Mouse (Mus musculus): Measurements from ENCODE around the gene Oprl1.

Oprl1 gene

GRCm38 (mm10) chr2:181692304-181692703, 22.5 kb upstream of the Oprl1 start:
- DNase-seq (ENCODE audit: low read depth, low spot score): no peak

GRCm38 (mm10) chr2:181693339-181694280, 21.2 kb upstream of the Oprl1 start, which contains the start of gene Rgs19:
TSS of gene Rgs19 (minus strand) at chr2:181693977.
- no peak for DNase-seq (ENCODE audit: low read depth, low spot score)

DNA sequence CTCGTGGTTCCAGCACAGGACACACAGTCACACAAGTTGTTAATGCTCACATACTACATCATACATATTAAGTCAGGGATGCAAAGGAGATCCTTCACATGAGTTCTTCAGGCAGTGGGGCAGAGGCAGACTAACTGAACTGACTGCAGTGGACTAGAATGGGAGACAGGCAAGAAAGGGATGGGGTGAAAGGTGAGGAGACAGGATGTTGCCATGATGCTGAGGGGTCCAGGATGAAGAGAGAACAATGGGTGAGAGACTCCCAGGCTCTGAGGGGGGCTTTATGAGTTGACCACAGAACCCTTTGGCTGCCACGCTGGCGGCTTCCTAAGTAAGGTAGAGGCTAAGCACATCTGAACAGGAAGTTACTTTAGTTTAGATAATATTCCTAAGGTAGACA, 20.2 kb upstream of the Oprl1 start:
- DNase-seq (ENCODE audit: low read depth, low spot score): no peak

DNA sequence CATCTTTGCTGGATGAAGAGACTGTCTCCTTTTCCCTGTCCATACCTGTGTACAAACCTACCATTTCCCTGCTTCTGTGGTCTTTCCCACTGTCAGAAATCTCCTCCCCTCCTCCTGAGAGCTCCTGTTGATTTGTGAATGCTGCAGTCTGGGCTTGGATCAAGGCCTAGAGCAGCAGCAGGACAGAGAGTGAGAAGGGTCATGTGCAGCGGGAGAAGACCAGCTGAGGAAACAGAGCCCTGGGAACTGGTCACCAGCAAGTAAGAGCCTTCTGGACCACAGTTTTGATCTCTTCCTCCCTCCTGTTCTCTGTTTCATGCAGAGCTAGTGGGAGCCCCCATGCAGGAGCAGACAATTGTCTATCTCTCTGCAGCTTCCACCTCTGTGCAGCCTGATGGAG, 19.0 kb upstream of the Oprl1 start:
- no peak for DNase-seq (ENCODE audit: low read depth, low spot score)

DNA sequence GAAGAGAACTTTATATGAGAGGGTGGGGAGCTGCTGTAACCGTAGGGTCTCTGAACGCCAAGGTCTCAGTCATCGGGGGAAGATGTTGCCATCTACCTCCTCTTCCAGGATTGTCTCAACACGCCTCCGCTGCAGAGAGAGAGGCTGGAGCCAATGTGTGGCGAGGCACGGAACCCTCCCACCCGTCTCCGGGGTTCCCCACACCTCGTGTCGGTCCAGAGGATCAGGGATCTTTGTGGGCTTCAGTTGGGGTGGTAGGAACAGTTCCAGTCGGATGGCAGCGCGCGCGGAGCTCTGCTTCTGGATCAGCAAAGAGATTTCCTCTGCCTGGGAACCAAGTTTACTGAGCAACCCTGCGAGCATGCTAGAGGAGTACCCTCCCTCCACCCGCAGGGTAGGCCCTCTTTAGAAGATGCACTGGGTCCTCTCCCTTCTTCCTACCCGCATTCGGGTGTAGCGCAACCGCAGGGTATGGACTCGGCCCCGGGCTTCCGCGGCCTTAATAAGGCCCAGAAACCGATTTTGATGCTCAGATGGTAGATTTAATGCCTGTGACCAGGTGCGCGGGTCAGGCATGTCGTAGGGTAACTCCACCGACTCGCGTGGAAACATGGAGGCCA, 17.9 kb upstream of the Oprl1 start:
- DNase-seq (ENCODE audit: low read depth, low spot score): no peak

DNA sequence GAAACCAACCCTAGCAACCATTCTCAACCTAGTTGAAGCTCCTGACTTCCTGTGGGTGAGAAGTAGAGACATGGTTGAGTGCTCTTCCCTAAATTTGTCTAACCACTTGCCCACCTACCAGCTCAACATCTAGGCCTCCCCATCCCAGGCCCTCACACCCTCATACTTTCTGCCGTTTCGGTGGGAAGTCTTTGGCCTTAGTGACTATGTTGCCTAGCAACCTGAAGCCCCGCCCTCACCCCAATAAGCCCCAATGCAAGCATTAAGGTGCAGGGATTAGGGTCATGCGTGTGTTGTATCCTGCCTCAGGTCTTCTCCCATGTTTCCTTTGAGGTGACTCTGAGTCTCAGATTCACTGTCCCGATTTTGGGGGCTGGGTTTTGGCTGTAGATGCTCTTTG, 16.6 kb upstream of the Oprl1 start, which contains the start of gene Lkaaear1:
TSS of gene Lkaaear1 (minus strand) at position 202 of the 400 bp plus-strand sequence.
- no peak for DNase-seq (ENCODE audit: low read depth, low spot score)

DNA sequence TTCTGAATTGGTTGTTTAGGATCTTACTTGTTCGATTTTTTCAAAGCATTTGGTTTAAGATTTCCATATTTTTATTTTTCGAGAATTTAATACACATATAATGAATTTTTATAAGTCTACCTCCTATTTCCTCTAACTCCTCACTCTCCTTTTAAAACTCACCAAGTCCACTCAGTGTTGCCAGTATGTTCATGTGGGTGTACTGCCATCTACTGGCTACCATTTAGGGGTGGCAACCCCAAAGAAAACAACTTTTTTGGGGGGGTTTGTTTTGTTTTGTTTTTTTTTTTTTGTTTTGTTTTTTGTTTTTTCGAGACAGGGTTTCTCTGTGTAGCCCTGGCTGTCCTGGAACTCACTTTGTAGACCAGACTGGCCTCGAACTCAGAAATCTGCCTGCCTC, 8.1 kb upstream of the Oprl1 start:
- DNase-seq (ENCODE audit: low read depth, low spot score): no peak

GRCm38 (mm10) chr2:181713749-181714148, 1.1 kb upstream of the Oprl1 start:
- DNase-seq (ENCODE audit: low read depth, low spot score): no peak

GRCm38 (mm10) chr2:181715382-181715781, 566 bp downstream of the Oprl1 start:
- no peak for DNase-seq (ENCODE audit: low read depth, low spot score)

- no peak for DNase-seq (ENCODE audit: low read depth, low spot score)
Measured at GRCm38 (mm10) chr2:181716991-181717390, 2.2 kb downstream of the Oprl1 start.

DNA sequence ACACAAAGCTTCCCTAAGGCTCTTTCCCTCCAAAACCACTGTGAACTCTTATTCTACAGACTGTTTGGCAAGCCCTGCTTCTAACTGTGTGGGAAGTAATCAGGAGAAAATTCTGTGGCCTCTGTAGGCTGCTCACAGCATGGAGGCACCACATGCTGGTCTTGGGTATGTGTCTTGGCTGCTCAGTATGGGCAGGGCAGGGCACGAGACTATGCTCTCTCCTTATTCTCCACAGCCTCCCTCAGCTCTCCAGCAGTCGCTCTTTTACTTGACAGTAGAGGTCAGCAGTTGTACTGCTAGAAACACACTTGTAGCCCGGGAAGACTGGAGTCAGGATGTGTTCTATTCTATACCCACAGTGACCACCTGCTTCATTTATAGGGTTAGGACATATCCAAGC, 5.2 kb downstream of the Oprl1 start:
- DNase-seq (ENCODE audit: low read depth, low spot score): no peak

DNA sequence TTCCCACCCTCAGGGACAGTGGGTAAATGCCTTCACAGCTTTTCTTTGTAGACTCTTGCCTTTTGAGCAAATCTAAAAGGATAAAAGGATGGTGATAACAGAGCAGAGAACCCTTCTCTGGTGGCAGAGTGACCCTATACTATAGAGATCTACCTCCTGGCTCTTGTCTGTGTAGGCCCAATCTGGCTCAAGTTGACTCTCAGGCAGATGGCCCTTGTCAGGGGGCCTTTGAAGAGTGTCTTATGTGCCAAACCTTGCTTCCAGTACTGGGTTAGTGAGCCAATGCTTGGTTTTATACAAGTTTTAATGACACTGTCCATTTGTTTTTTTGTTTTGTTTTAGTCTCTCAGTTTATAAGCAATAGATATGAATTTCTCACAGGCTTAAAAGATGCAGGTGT, 6.4 kb downstream of the Oprl1 start:
- DNase-seq (ENCODE audit: low read depth, low spot score): no peak

- DNase-seq (ENCODE audit: low read depth, low spot score): no peak
Measured at GRCm38 (mm10) chr2:181722213-181722612, 7.4 kb downstream of the Oprl1 start.

DNA sequence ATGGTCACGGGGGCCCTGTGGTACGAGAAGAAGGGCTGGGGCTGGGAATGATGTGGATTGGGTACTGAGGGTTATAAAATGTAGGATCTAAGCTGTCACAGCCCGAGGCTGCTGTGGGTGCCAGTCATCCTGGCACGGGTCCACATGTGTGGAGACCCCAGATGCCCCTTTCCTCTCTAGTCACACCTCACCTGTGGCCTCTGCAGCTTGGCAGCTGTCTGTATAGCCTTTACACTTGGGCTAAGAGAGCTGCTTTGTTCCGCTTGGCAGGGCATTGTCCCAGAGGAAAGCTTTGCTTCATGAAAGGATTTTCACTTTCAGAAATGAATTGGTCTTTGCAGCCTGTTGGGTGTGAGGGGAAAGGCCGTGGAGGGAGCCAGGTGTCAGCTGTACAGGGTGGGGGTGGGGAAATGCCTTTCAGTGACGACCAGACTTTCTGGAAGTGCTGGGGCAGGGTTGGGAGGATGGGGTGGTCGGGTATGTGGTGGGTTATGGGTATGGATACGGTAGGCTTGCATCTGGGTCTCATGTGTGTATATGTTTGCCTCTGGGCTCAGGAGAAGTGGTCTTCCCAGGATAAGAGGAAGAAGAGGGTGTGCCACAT, 12.9 kb downstream of the Oprl1 start:
- DNase-seq (ENCODE audit: low read depth, low spot score): no peak

DNA sequence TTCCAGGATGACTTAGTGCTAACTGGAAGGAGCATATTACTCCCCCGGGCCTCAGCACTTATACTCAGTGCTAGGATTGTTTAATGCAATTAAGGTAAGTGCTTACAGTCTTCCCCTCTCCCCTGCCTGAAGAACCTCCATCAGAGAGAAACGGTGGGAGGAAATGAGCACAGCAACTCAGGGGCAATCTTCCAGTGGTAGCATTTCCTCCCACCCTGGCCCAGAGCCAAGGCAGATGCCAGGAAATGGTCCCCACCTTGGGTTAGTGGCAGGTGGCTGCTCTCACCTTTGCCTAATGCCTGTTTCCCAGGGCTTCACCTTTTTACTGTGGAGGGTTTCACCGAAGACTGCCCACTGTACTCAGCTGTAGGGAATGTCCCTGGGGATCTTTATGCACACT, 15.2 kb downstream of the Oprl1 start:
- DNase-seq (ENCODE audit: low read depth, low spot score): no peak

DNA sequence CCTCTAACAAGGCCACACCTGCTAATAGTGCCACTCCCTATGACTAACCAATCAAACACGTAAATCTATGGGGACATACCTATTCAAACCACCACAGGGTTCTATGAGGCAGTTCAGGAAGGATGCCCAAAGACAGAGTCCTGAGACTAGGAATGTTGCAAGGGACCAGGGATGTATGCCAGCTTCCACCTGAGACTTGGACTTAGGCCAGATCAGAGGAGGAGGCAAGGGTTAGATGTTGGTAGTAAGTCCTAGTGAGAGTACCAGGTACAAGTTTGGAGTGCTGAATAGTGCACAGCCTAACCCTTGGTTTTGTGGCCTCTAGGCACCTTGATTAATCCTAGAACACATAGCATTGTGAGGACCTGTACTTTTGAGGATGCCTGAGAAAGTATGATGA, 37.8 kb downstream of the Oprl1 start:
- no peak for DNase-seq (ENCODE audit: low read depth, low spot score)

DNA sequence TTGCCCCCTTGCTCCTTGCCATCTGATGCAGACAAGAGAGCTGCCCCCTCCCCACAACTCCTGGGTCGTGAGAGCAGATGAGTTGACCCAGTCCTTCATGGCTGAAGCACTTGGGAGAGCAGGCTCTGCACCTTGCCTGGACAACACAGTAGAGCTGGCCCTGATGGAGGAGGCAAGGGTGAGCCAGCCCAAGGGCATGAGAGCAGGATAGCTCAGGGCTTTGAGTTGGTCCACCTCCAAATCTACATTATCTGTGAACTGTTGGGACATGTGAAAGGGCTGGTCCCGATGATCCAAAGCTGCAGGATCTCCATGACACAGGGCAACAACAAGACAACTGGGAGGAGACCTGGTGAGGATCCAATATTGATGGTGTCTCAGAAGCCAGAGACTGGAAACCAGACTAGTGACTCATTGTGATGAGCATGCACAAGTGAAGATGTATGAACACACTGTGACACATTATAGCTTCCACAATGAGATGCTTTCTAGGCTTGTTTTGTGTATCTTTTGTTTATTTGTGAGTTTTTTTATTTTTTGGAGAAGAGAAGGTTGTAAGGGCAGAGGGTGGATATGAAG, 43.4 kb downstream of the Oprl1 start:
- no peak for DNase-seq (ENCODE audit: low read depth, low spot score)

GRCm38 (mm10) chr2:181759041-181759440, 44.2 kb downstream of the Oprl1 start:
- DNase-seq (ENCODE audit: low read depth, low spot score): no peak

DNA sequence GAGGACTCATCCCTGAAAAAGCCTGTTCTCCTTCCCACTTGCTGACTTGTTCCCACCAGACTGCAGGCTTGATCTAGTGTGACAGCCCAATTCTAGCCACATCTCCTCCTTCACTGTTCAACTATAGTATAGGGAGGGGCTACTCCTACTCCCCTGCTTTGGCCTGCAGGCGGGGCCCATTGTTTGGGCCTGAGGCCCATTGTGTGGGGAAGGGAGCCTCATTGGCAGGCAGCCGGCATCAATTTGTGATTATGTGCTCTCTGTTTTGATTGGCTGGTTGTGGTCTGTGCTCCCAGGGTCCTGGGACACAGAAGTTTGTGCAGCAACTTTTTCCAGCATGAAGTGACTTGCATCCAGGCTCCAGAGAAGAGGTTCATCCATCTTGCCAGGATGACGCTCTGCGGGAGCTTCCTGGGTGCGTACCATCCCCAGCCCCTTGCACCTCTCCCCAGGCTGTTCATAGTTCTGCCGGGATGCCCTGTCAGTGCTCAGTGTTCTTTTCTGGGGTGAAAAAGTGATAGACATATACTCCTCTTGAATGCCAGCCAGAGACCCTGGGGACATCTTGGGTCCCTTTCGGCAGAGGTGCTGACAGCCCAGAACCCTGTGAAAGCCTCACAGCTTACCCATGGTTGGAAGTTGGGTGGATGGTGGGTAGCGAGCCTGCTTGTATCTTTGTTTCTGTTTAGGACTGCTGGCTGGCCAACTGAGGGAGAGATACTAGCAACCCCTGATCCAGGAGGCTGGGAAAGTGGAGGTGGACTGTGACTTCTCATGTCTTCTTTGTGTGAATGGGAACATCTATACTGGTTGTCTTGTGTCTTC, 48.4 kb downstream of the Oprl1 start, which contains the start of gene Myt1:
TSS of gene Myt1 (plus strand) at position 327 of the 825 bp plus-strand sequence.
- DNase-seq (ENCODE audit: low read depth, low spot score): no peak

- no peak for DNase-seq (ENCODE audit: low read depth, low spot score)
Measured at GRCm38 (mm10) chr2:181763886-181764527, 49.2 kb downstream of the Oprl1 start.

DNA sequence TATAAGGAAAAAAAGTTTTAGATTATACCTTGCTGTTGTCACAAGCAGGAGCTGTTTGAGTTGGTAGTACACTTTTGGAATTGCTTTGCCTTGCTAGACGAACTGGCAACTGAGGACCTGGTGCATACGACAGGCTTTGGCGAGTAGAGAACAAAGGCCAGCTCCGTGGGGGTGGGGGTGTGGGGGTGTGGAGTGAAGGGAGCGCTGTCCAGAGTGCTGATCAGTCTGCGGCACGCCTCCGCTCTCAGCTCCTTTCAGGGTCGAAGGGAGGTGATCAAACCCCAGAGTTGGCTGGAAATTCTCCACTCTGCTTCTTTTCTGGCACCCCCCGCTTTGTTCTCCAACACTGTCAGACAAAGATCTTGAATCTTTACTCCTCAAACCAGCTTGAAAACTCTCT, 49.8 kb downstream of the Oprl1 start:
- no peak for DNase-seq (ENCODE audit: low read depth, low spot score)

Measured in WW6 (cell line).